Mouse (Mus musculus) liver, postnatal 0 days (tissue): ENCODE data around the gene Kcnj6.

ENCODE experiments used
- CTCF ChIP-seq: sonication (generic); IDR thresholded peaks from 2 replicates; pipeline ENCODE4 v1.5.1; 2016; ENCODE audit warnings: antibody characterized with exemption, low read depth
- EP300 ChIP-seq: IDR thresholded peaks from 2 replicates; pipeline ENCODE4 v1.6.1; 2016; ENCODE audit warnings: antibody characterized with exemption, low read depth, mild to moderate bottlenecking

GRCm38 (mm10) chr16:94949172-94949571 is 48.3 kb downstream of the Kcnj6 start:
- TF ChIP-seq CTCF (no peak), EP300 (no peak)
